Mouse (Mus musculus) bone marrow macrophage, adult 2 months (primary cell): Measurements from ENCODE around the gene Fkbp9. TPM values are rescaled to one million over a fixed set of nuclear protein-coding genes. Genes with fewer than 3 reads are reported as not detected.

ENCODE experiments used
- H3K27ac ChIP-seq: 2 replicates; pipeline ENCODE4 v1.5.1; 2012; ENCODE audit warnings: low read depth, low read length; ENCODE audit not compliant: insufficient read depth
- H3K4me1 ChIP-seq: 2 replicates; pipeline ENCODE4 v1.6.1; 2012; ENCODE audit warnings: low read length; ENCODE audit not compliant: control insufficient read depth, insufficient read depth
- H3K4me3 ChIP-seq: 2 replicates; pipeline ENCODE4 v1.5.1; 2012; ENCODE audit warnings: mild to moderate bottlenecking, low read length, moderate library complexity; ENCODE audit not compliant: insufficient read depth
- CTCF ChIP-seq: IDR thresholded peaks from 2 replicates; pipeline ENCODE4 v1.5.1; 2012; ENCODE audit warnings: low read depth, mild to moderate bottlenecking, low read length, moderate library complexity
- POLR2A ChIP-seq: IDR thresholded peaks from 2 replicates; pipeline ENCODE4 v1.6.1; 2012; ENCODE audit warnings: mild to moderate bottlenecking, low read depth, low read length, borderline replicate concordance
- polyA plus RNA-seq: library from polyadenylated mRNA; stranded (reverse); fragments of >200 nt; gene quantifications from 2 replicates; pipeline ENCODE4 v1.2.4, GENCODE M21; 2012; ENCODE audit not compliant: missing spikeins, insufficient read depth, insufficient read length

The Fkbp9 gene
- polyA plus RNA-seq, 1 experiment, result 6.8 TPM

DNA sequence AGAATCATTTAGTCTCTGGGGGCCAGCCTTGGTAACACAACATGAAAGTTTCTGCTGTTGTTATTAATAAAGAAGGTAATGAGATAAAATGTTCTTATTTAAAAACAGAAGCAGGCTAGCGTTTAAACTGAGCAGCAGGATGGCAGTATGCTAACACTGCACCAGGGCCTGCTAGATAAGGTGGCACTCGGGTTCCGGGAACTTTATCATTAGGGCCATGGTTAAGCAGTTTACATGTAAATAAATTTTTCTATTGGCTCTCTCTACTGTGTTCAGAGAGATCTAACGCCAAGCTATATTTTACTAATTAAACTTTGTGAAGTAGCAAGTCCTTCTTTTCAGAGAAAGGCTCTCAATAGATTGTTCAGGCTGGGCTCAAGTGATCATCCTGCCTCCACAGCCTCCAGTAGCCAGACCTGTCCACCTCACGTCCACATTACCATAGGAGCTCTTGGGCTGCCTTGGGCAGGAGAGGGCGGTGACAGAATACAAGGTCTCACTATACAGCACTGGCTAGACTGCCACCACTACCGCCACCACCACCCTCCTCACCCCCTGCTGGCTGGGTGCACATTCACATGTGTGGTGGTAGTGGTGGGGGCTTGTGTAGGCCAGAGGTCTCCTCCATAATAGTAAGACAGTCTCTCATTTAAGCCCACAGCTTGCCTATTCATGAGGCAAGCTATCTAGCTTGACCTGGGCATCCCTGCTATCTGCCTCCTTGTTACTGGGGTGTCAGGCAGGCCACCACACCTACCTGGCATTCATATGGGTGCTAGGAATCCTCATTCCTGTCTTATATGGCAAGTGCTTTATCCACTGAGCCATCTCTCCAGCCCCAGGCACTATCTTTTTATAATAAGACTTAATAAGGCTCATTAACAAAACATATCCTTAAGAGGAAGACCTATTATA, 71.0 kb downstream of the Fkbp9 start:
- H3K4me1 ChIP-seq, result peaks cover 12% of the 10 kb centered on the region
- no peak overlapping the region for H3K27ac ChIP-seq
- TF ChIP-seq CTCF (no peak), POLR2A (no peak)
- no peak overlapping the region for H3K4me3 ChIP-seq

DNA sequence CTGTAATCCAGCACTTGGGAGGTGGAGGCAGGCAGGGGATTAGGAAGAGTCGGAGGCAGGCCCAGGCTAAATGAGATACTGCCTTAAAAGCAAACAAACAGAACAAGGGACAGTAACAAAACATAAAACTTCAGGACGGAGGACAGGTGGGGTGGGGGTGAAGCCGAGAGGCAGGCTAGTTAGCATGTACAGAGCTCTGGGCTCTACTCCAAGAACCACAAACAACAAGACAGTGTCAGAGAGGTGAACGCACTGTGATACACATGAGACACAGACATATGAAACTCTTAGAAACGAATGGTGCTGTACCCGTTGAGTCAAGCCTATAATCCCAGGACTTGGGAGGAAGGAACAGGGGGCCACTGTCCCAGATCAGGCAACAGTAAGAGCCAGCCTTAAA, 72.0 kb downstream of the Fkbp9 start:
- no peak for TF ChIP-seq POLR2A
- no peak for TF ChIP-seq CTCF
- Histone ChIP-seq H3K27ac (no peak overlapping the region), H3K4me3 (no peak overlapping the region), H3K4me1 (peaks cover 14% of the 10 kb centered on the region)

DNA sequence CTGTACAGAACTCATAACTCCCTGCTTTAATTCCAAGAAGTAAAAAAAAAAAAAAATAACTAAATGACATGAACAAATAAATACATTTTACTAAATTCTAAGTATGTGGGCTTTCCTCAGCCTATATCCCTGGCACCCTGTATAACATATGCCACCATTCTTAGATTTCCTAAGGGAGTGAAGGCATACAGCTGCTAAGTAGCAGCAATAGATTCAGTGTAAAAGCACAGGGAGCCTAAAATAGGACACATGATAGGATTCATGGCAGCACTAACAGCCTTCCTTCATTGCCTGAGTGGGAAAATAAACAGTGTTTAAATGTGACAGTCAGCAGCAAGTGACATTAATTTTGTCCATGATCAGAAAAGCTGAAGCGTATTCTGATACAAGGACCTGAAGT, 72.5 kb downstream of the Fkbp9 start:
- Histone ChIP-seq H3K27ac (no peak overlapping the region), H3K4me3 (no peak overlapping the region), H3K4me1 (peaks cover 14% of the 10 kb centered on the region)
- TF ChIP-seq CTCF (no peak), POLR2A (no peak)

DNA sequence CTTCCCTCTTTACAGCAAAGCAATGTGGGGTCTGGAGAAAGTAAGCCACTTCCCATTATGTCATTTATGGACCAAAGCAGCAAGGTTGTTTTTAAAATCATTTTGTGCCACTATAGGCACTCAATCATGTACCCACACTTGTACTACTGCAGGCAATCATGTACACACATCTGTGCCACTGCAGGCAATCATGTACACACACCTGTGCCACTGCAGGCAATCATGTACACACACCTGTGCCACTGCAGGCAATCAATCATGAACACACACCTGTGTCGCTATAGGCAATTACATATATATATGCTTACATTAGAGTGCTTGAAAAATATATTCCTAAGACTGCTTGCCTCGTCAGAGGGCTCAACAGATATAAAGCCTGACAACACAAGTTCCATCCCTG, 73.1 kb downstream of the Fkbp9 start:
- H3K27ac ChIP-seq, result no peak overlapping the region
- H3K4me3 ChIP-seq, result no peak overlapping the region
- no peak for TF ChIP-seq CTCF
- no peak for TF ChIP-seq POLR2A
- peaks cover 10% of the 10 kb centered on the region for H3K4me1 ChIP-seq

DNA sequence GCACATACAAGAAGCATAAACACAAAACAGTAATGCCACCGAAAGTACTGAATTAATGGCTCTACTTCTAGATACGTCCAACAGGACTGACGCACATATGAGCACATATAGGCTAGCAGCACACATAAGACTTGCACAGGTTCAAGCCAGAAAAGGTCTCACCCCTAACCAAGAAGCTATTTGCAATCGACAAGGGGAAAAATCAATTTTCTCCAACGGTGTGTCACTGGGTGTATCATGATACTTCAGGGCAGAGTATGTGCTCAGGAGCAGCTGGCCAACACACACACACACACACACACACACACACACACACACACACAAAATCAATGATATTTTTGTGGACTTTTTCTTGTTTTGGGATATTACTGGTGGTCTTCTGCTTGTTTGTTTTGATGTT, 73.6 kb downstream of the Fkbp9 start:
- Histone ChIP-seq H3K27ac (no peak overlapping the region), H3K4me3 (no peak overlapping the region), H3K4me1 (peaks cover 10% of the 10 kb centered on the region)
- TF ChIP-seq POLR2A, result no peak
- TF ChIP-seq CTCF, result no peak

DNA sequence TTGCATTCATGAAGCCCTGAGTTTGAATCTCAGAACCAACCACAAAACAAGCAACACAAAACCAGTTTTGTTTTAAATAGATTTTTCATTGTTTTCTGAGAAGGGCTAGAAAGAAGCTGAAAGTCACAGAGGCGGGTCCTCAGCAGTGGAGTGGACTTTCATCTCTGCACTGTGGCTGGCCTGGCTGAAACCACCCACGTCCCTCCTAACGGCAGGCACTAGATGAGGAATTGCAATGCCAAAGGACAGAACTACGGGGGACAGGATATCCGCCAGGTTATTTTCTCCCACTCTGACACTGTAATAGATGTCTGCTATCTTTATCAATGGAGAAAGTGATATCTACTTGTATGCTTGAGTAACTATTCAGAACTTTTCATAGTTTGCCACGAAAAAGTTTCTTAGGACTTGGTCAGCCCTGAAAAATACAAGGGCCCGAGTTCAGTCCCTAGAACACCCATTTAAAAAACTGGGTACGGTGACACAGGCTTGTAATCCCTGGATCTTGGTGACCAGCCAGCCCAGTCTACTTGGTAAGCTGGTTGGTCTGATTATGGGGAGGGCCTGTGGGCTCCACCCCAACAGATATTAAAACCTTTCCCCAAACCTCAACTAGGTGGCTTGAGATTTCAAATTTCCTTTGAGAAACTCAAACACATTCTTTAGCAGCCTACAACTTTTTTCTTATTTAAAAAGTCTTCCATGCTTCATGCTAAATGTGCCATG, 74.4 kb downstream of the Fkbp9 start:
- TF ChIP-seq POLR2A, result no peak
- no peak for TF ChIP-seq CTCF
- Histone ChIP-seq H3K27ac (no peak overlapping the region), H3K4me1 (peaks cover 10% of the 10 kb centered on the region), H3K4me3 (no peak overlapping the region)

DNA sequence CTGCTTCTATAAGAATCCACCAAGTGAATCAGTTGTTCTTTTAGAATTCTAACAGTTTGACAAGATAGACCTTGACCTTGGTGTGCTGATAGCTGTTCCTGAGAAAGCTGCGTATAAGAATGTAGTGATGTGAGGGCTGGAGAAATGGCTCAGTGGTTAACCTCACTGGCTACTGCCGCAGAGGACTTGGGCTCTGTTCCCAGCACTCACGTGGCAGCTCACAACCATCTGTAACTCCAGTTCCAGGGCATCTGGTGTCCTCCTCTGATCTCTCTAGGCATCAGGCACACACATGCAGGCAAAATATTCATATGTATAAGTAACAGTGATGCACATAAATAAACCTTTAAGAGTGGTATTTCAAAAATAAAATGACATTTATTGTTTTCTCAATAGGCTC, 76.1 kb downstream of the Fkbp9 start:
- Histone ChIP-seq H3K4me1 (peaks cover 4% of the 10 kb centered on the region), H3K4me3 (no peak overlapping the region), H3K27ac (no peak overlapping the region)
- TF ChIP-seq CTCF (no peak), POLR2A (no peak)

DNA sequence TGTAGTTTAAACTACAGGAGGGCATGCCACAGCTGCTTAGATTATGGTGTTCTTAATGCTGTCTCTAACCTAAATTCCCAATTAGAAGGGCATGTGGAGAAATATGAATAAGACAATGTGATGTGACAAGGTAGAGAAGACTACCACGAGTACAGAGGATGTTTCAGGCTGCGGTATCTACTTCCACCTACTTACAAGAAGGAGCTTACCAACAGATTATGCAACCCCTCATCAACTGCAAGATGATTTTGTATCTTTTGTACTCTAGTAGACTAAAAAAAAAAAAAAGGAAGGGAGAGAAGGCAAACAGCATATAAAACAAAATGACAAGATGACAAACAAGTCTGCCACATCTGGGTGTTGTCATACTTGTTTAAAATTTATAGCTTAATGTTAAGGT, 76.5 kb downstream of the Fkbp9 start:
- TF ChIP-seq CTCF, result no peak
- no peak for TF ChIP-seq POLR2A
- Histone ChIP-seq H3K4me1 (peaks cover 4% of the 10 kb centered on the region), H3K4me3 (no peak overlapping the region), H3K27ac (no peak overlapping the region)

DNA sequence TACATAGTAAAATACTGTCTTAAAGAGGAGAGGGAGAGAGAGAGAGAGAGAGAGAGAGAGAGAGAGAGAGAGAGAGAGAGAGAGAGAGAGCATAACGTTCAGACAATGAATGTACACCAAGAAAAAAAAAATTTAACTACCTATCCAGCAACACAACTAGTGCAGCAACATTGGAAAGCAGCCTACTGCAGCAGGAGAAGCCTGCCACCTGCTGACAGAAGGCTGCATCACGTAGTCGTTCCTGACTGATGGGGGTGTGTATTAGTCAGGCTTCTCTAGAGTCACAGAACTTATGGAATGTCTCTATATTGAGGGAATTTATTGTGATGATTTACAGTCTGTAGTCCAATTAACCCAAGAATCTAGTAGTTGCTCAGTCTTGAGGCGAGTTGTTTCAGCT, 77.1 kb downstream of the Fkbp9 start:
- TF ChIP-seq CTCF, result peak; percentile 57; the same call in 1 of the 2 replicates
- TF ChIP-seq POLR2A, result no peak
- Histone ChIP-seq H3K4me1 (peaks cover 4% of the 10 kb centered on the region), H3K27ac (no peak overlapping the region), H3K4me3 (no peak overlapping the region)

DNA sequence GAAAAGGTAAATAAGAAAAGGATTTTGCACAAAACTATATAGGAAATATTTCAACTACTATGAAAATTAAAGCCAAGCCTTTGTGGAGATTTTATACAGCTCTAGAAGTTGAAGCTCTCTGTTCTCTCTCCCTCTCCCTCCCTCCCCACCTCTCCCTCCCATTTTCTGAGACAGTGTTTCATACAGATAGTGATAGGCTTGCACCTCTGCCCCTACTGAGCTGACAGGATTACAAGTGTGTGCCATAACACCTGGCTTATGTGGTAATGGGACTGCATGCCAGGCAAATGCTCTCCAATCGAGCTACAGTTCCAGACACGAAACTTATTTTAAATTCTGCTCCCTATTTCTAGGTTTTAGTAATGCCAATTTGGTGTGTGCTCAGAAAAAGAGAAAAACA, 79.1 kb downstream of the Fkbp9 start:
- Histone ChIP-seq H3K4me3 (no peak overlapping the region), H3K4me1 (peaks cover 4% of the 10 kb centered on the region), H3K27ac (no peak overlapping the region)
- TF ChIP-seq CTCF, result no peak
- TF ChIP-seq POLR2A, result no peak
